Mouse (Mus musculus) heart, adult 2 months (tissue): ENCODE results near the gene Shh. TPM values are rescaled to one million over a fixed set of nuclear protein-coding genes. Genes with fewer than 3 reads are reported as not detected.

ENCODE experiments used
- DNase-seq, 2 experiments: peaks; one replicate each; pipeline ENCODE4 v3.0.0; 2021
- H3K27ac ChIP-seq: fragments of 200-600 bp; 2 replicates; pipeline ENCODE4 v1.8.1; 2022
- H3K27me3 ChIP-seq: fragments of 200-500 bp; 2 replicates; pipeline ENCODE4 v1.6.1; 2012; ENCODE audit warnings: mild to moderate bottlenecking, low read length, inconsistent platforms, mixed read lengths; ENCODE audit not compliant: control insufficient read depth, insufficient read depth
- H3K36me3 ChIP-seq: fragments of 200-500 bp; 2 replicates; pipeline ENCODE4 v1.6.1; 2012; ENCODE audit warnings: low read length, inconsistent platforms; ENCODE audit not compliant: control insufficient read depth, insufficient read depth
- H3K4me1 ChIP-seq: fragments of 200-500 bp; 2 replicates; pipeline ENCODE4 v1.6.1; 2011; ENCODE audit warnings: low read length; ENCODE audit not compliant: control insufficient read depth, insufficient read depth
- H3K4me3 ChIP-seq: fragments of 200-600 bp; 2 replicates; pipeline ENCODE4 v1.8.1; 2022
- H3K79me2 ChIP-seq: fragments of 200-500 bp; replicated peaks from 2 replicates; pipeline ENCODE4 v1.6.1; 2012; ENCODE audit warnings: mild to moderate bottlenecking, inconsistent platforms, low read length, moderate library complexity, mixed read lengths; ENCODE audit not compliant: control insufficient read depth, insufficient read depth
- H3K9ac ChIP-seq: fragments of 200-500 bp; 2 replicates; pipeline ENCODE4 v1.6.1; 2012; ENCODE audit warnings: low read depth, mild to moderate bottlenecking, control low read depth, inconsistent platforms, low read length, mixed read lengths
- CTCF ChIP-seq: fragments of 200-600 bp; IDR thresholded peaks from 2 replicates; pipeline ENCODE4 v1.8.1; 2022; ENCODE audit warnings: antibody characterized with exemption, mild to moderate bottlenecking, moderate library complexity
- EP300 ChIP-seq: fragments of 200-500 bp; IDR thresholded peaks from 2 replicates; pipeline ENCODE4 v1.6.1; 2011; ENCODE audit warnings: low read depth, low read length, control low read depth; ENCODE audit not compliant: insufficient read depth
- POLR2A ChIP-seq: fragments of 200-500 bp; IDR thresholded peaks from 2 replicates; pipeline ENCODE4 v1.6.1; 2011; ENCODE audit warnings: mild to moderate bottlenecking, low read depth, low read length, control low read depth; ENCODE audit not compliant: insufficient read depth
- WGBS: fragments of 180-500 bp; shearing (Covaris S2); methylation state at CpG from one replicate; pipeline ENCODE4 v1.1.7; 2018; 5-methylcytosine and 5-hydroxymethylcytosine counted together
- intact Hi-C: fragments of 180-260 bp; cut with DNase I; formaldehyde crosslinking; loops from one replicate; pipeline ENCODE4 v1.15.1; 2025
- polyA plus RNA-seq: library from polyadenylated mRNA; depleted of rRNA; stranded (reverse); fragments of >200 nt; gene quantifications from 2 replicates; pipeline ENCODE4 v1.2.3, GENCODE M21; 2012; rRNA removed
- total RNA-seq, 2 experiments: library from RNA; stranded (reverse); gene quantifications; 2 replicates each; pipeline ENCODE4 v1.2.3; 2021

Gene Shh
- total and polyA plus RNA-seq, 3 experiments = not detected

GRCm38 (mm10) chr5:28413533-28413932 is 53.5 kb downstream of the Shh start:
- H3K9ac ChIP-seq = no peak overlapping the region
- no peaks in the 10 kb centered on the region for H3K79me2 ChIP-seq
- H3K27ac ChIP-seq = no peak overlapping the region
- DNase-seq = peak in 1 of 2 experiments; percentile 25
- intact Hi-C loops = no loop called here
- H3K4me1 ChIP-seq = peaks cover 2% of the 10 kb centered on the region; the same call in 1 of the 2 replicates
- H3K27me3 ChIP-seq = no peaks in the 10 kb centered on the region
- 56% methylated on average over 5 of the region's 5 CpGs for WGBS
- H3K4me3 ChIP-seq = no peak overlapping the region
- H3K36me3 ChIP-seq = peaks cover 14% of the 10 kb centered on the region
- no peak for TF ChIP-seq POLR2A
- TF ChIP-seq EP300 = no peak

DNA sequence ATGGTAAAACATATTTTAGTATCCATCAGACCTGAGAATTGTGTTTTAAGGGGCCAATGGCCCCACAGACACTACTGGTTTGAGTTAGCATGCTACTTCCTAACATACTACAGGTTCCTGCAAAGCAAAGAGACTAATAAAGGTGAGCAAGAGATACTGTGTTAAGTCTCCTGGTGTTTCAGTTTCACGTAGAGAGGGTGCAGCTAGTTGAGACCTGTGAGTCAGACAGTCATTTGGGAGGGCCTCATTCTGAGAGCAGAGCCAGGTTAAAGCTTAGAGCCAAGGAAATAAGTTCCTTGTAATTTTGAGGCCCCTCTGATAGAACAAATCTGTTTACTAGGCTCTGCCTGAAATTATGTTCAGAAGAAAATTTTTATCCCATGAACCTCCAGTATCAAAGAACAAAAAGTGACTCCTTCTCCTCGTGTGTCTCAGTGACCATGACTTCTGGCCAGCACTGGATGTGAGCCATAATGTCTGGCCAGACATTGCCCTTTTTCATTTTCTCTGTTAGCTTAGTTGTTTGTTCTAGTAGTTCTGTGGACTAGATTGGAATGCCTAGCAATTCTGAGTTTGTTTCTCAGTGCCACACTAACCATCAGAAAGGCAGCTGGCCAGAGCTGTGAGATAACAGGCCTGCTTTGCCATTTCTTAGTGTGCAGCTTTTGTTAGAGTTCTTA is 54.9 kb downstream of the Shh start:
- TF ChIP-seq EP300 (no peak), POLR2A (no peak), CTCF (no peak)
- no peak overlapping the region for H3K4me3 ChIP-seq
- WGBS = 54% methylated on average over 2 of the region's 2 CpGs
- H3K27me3 ChIP-seq = no peaks in the 10 kb centered on the region
- H3K4me1 ChIP-seq = peaks cover 2% of the 10 kb centered on the region; the same call in 1 of the 2 replicates
- no peak overlapping the region for H3K9ac ChIP-seq
- intact Hi-C loops = no loop called here
- H3K36me3 ChIP-seq = peaks cover 14% of the 10 kb centered on the region
- H3K79me2 ChIP-seq = no peaks in the 10 kb centered on the region
- DNase-seq = no peak
- no peak overlapping the region for H3K27ac ChIP-seq

Other genes starting within 250 kb of the Shh start
- not detected for gene Cnpy1, start 221.4 kb downstream of the Shh start, total RNA-seq
- gene Cnpy1, start 221.4 kb downstream of the Shh start, polyA plus RNA-seq = not detected in 2 replicates
- gene Rbm33, start 150.1 kb downstream of the Shh start, total RNA-seq = 10 to 100 TPM; 38.5 to 41.1 TPM
- gene Rbm33, start 150.1 kb downstream of the Shh start, polyA plus RNA-seq = 13.6 and 19.3 TPM in 2 replicates